Mouse (Mus musculus) ovary, postnatal 14 days (tissue): ENCODE data around the gene Maz.
A peak's percentile ranks its signal among the peaks of the same experiment; 100 is the strongest.

Experiments used
- DNase-seq: peaks from one replicate; pipeline ENCODE4 v3.0.0; 2022; ENCODE audit warnings: low spot score

Maz gene

DNA sequence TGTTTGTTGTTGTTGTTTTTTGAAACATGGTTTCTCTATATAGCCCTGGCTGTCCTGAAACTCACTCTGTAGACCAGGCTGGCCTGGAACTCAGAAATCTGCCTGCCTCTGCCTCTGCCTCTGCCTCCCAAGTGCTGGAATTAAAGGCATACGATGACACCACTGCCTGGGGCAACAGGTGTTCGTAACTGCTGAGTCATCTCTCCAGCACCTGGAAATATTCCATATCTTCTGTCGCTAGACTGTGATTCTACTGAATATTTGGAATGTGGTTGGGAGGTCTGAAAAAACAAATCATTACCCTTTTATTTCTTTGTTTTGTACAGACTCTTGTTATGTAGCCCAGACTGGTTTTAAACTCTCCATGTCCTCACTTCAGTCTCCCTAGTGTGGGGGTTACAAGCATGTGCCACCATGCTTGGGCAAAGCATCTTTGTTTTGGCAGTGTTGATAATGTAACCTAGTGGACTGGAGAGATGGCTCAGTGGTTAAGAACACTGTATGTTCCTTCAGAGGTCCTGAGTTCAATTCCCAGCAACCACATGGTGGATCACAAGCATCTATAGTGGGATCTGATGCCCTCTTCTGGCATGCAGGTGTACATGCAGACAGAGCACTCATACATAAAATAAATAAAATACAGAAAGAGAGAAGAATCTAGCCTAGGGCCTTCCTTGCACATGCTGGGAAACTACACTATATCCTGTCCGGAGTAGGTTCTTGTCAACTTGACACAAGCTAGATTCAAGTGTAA, 22.5 kb downstream of the Maz start:
- DNase-seq = no peak

DNA sequence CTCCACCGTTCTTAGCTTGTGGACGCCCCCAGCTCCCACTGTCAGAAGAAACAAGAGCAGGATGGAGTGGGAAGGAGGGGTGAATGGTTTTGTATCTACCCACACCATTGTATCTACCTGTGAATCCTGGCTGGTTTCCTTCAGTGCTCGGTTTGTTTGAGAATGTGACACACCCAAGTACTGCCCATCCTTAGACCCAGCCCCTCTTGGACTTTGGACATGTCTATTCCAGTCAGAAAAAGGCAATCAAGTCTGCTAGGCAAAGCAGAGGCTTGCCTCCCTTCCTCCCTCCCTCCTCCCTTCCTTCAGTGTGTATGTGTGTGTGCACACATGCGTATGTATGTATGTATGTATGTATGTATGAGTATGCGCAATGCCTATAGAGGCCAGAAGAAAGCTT, 23.2 kb downstream of the Maz start:
- no peak for DNase-seq

DNA sequence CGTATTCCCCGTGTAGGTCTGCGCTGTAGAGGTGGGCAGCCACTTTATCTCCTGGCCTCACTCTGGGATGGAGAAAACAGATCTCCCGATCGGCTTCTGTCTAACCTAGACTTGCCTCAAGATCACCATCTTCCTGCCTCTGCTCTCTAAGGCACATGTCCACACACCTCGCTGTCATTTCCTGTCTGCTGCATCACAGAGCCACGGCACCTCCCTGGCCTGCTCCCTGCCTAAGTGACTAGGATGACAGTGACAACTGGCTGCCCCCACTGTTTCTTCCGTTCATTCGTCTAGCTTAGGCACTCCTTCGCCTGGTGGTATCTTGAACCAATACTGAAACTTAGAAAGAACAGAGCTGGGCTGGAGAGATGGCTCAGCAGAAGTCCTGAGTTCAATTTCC, 27.3 kb downstream of the Maz start:
- DNase-seq = no peak

DNA sequence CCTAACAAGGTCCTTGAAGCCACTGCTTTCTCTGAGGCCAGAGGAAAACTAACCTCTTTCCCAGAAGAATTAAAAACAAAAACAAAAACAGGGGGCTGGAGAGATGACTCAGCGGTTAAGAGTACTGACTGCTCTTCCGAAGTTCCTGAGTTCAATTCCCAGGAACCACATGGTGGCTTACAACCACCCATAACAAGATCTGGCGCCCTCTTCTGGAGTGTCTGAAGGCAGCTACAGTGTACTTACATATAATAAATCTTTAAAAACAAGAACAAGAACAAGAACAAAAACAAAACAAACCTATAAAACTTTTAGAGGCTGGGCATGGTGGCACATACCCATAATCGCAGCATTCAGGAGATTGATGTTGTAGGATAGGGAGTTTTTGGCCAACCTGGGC, 30.4 kb downstream of the Maz start:
- no peak for DNase-seq

DNA sequence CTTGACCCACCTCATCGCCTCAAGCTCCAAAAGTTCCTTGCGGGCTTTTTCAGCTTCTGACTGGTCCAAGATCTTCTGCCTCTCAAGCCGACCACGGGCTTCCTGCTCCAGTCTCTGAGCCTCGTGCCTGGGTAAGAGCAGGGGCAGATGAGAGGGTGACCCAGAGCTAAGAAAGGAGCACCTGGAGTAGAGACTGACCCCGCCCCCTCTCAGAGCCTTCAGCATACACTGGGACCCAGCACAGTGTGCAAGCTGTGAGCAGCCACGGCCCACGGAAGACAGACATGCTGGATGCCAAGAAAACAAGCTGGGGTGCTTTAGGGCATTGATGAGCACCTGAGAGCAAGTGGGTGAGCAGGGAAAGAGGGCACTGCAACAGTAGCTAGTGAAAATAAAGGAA, 38.0 kb downstream of the Maz start:
- no peak for DNase-seq

DNA sequence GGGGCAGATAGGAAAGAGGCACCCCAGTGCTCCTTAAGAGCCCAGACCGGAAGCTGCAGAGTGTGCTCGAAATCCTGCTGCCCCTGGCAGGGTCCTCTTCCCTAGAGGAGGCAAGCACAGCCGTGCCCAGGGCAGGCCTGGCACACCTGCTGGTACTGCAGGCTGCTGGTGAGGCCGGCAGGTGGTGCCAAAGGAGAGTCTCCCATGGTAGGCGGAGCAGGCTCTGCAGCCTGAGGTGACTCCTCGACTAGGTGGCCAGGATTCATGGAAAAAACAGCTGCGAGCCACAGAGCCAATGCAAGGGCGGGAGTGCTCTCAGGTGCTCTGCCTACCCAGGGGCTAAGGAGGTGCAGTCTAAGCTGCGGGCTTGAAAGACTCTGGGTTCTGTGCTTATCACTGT, 40.5 kb downstream of the Maz start:
- DNase-seq = peak; percentile 33

DNA sequence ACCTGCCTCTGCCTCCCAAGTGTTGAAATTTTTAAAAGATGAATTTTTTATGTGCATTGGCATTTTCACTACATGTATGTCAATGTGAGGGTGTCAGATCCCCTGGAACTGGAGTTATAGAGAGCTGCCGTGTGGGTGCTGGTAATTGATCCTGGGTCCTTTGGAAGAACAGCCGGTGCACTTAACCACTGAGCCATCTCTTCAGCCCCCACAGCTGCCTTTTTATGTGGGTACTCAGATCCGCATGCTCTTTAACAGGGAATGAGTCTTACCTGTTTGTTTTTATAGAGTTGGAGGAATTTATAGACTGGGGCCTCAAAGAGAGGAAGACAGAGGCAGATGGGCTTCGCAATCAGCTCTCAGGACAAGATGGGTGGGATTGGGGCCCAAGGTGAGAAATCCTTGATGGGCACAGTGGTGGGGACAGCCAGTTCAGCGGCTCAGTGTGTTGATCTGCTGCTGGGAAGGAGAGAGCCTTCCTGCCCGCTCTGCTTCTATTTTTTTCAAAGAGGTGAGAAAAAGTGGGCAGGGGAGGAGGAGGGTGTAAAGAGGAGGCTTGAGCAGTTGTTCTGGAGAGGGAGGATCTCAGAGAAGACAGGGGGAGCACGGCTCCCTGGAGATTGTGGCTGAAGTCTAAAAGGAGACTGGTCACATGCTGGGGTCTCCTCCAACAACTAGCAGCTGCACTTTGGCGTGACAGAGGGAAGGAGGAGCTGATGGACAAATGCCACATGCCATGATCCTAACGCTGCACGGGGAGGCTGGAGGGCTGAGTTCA, 42.0 kb downstream of the Maz start:
- no peak for DNase-seq

DNA sequence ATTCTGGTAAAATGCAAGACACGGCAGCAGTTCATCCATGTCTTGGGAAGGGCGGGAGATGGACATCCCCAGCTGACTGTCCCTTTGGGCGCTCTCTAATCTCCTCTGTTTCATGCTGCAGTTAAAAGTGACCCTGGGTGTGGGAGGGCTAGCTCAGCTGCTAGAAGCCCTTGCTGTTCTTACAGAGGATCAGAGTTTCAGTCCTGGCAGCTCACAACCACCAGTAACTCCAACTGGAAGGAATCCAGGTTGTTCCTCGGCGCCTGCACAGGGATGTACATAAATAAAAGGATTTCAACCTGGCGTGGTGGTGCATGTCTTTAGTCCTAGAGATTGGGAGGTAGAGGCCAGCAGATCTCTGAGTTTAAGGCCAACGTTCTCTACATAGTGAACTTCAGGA, 43.7 kb downstream of the Maz start:
- no peak for DNase-seq

DNA sequence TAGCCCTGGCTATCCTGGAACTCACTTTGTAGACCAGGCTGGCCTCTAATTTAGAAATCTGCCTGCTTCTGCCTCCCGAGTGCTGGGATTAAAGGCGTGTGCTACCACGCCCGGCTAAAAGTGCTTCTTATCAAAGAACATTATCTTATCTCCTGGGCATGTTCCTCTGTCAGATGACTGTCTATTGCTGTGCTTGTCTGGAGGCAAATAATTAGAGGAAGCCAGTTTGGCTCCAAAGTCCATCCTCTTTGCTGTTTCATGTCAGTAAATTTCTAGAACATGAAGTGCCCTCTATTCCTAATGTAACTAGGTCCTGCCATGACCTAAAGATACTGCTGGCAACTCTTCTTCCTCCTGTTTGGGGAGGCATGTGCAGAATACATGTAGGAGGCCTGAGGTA, 44.8 kb downstream of the Maz start:
- no peak for DNase-seq

DNA sequence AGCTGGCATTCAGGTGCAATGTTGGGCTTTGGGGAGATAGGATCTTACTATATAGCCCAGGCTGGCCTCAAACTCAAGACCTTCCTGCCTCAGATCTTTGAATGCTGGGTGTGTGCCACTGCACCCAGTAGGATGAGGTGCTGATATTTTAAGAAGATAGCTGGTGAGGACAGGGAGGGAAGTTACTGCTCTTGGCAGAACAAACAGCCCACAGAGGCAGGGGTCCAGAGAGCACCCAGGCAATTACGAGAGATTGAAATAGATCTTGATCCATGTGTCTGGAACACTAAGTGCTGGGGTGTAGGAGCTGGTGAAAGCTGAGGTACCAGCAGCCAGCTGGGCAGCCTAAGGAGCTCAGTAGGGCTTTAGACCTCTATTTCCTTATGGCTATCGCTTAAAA, 45.2 kb downstream of the Maz start:
- no peak for DNase-seq

DNA sequence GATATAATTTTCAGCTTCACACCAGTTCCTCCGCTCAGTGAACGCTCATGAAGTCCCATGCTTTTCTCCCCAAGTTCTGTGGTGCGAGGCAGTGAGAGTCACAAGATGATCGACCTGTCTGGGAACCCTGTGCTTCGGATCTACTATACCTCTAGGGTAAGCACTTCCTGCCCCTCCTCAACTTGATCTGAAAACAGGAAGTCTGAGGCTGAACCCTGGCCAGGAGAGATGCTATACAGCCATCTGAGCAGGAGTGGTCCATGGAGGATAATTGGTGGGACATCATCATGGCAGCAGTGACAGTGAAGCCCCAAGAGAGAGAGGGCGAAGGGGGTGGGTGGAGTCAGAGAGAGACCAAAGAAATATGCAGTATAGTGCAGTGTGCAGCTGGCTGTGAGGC, 48.0 kb downstream of the Maz start:
- DNase-seq = no peak

DNA sequence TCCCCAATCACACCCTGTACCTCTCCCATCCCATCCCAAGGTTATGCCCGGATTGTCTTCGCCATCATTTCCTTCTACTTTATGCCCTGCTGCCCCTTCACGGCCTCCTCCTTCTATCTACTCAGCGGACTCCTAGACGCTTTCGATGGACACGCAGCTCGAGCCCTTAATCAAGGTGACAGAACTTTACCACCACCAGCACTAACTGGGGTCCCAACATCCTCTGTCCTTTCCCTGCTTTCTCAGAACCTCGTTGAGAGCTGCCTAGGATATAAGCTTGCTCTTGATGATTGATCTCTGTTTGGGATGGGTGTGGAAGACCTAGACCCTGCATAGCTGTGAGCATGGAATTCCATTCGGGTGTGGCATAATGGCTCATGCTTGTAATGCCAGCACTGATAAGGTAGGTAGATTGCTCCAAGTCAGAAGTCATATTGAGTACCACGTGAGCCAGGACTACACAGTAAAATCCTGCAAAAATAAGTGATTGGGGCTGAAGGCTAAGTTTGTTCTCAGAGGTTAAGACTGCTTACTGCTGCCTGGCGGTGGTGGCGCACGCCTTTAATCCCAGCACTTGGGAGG, 49.9 kb downstream of the Maz start:
- no peak for DNase-seq

DNA sequence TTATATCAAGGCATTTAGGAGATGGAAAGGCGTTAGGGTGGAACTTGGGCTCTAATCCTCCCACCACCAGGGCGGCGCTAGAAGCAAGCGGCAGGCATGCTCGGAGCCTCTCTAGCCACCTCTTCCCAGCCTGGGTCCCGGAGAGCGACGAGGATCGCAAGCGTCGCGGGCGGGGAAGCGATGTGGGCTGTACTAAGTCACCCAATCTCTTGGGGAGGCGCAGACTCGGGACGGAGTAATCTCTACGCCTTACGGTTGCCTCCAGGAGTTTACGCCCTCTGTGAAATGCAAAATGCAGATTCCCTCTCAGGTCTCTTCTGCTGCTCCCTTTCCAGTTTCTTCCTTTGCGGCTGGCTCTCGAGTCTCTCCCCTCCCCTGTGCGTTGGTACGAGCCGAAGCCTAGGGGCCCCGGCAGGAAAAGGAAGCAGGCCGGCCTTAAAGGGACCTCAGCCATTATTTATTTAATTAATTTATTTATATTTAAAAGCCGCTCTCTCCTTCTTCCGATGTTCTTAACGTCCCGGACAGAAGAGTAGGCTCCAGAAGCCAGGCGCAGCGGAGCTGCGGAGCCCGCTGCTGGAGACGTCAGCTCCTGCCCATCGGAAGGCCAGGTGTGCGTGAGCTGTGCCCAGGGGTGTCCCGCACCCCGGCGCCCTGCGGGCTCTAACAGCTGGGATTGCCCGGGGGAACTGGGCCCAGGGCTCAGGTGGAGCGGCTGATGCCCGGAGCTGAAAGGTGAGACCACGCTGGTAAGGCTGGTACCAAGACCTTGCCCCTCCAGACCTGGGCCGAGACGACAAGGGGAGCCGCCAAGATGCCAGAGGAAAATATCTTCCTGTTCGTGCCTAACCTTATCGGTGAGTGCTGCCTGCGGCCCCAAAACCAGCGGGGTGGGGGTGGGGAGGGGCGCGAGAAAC, 50.6 kb downstream of the Maz start, which contains the start of gene Cdiptos:
TSS of gene Cdiptos (minus strand) at position 149 of the 917 bp plus-strand sequence.
- peak; percentile 92 for DNase-seq

DNA sequence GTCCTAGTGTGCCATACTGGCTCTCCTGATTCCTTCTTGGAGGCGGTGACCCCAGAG, 51.1 kb downstream of the Maz start, which contains the start of gene Cdipt:
TSS of gene Cdipt (plus strand) at position 22 of the 57 bp plus-strand sequence.
- DNase-seq = no peak

DNA sequence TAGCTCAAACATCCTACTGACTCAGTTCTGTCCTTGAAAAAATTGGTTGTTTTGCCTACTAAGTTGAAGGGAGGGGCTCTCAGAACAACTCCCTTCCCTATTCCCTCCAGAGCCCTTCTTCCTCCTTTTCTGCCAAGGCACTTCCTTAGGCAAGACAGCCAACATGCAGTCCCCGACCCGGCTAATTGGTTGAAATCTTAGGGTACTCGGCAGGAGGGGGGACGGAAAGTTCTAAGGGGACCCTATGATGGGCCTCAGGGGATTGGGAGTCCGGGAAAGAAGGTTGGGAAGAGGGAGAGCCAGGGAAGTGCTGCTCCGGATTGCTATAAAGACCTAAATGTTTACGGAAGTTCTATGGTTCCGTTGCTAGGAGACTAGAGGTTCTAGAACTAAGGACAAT, 51.3 kb downstream of the Maz start:
- DNase-seq = peak; percentile 28
